Mouse (Mus musculus) lung, embryonic 14.5 days (tissue): Measurements from ENCODE around the gene Gmppa. TPM values are rescaled to one million over a fixed set of nuclear protein-coding genes. Genes with fewer than 3 reads are reported as not detected.
A peak's percentile ranks its signal among the peaks of the same experiment; 100 is the strongest.

Experiments
- ATAC-seq: fragments of 200-750 bp; cut with Nextera tagmentation; 2 replicates; pipeline ENCODE4 v1.8.0; 2017; ENCODE audit warnings: mild to moderate bottlenecking, moderate TSS enrichment, moderate library complexity; ENCODE audit not compliant: insufficient read depth
- DNase-seq: peaks from one replicate; pipeline ENCODE4 v3.0.0-alpha.2; 2015
- H3K27ac ChIP-seq: fragments of 300-500 bp; sonication (generic); 2 replicates; pipeline ENCODE4 v1.5.1; 2014; ENCODE audit warnings: low read depth, mild to moderate bottlenecking, moderate library complexity
- H3K27me3 ChIP-seq: fragments of 300-500 bp; sonication (generic); 2 replicates; pipeline ENCODE4 v1.6.1; 2014; ENCODE audit warnings: low read length, control low read depth; ENCODE audit not compliant: insufficient read depth
- H3K36me3 ChIP-seq: fragments of 300-500 bp; sonication (generic); 2 replicates; pipeline ENCODE4 v1.6.1; 2014; ENCODE audit warnings: control low read depth; ENCODE audit not compliant: insufficient read depth
- H3K4me1 ChIP-seq: fragments of 300-500 bp; sonication (generic); 2 replicates; pipeline ENCODE4 v1.6.1; 2014; ENCODE audit warnings: antibody characterized with exemption, control low read depth; ENCODE audit not compliant: insufficient read depth
- H3K4me2 ChIP-seq: fragments of 300-500 bp; sonication (generic); 2 replicates; pipeline ENCODE4 v1.6.1; 2014; ENCODE audit warnings: mild to moderate bottlenecking
- H3K4me3 ChIP-seq: fragments of 300-500 bp; sonication (generic); 2 replicates; pipeline ENCODE4 v1.5.1; 2014; ENCODE audit warnings: low read depth, low read length
- H3K9ac ChIP-seq: fragments of 300-500 bp; sonication (generic); 2 replicates; pipeline ENCODE4 v1.6.1; 2014
- H3K9me3 ChIP-seq: fragments of 300-500 bp; sonication (generic); 2 replicates; pipeline ENCODE4 v1.6.1; 2016; ENCODE audit warnings: low read depth, low read length, control low read depth
- CTCF ChIP-seq: IDR thresholded peaks from 2 replicates; pipeline ENCODE4 v1.5.1; 2016; ENCODE audit warnings: antibody characterized with exemption, low read depth
- WGBS: fragments of 180-500 bp; shearing (Covaris S2); extraction: QIAGEN DNeasy Blood & Tissue Kit; methylation state at CpG from one replicate; pipeline ENCODE4 v1.1.7; 2014; 5-methylcytosine and 5-hydroxymethylcytosine counted together
- polyA plus RNA-seq: library from polyadenylated mRNA; unstranded; fragments of >200 nt; fragmentation: Nextera tagmentation; extraction: Ambion mirVana; gene quantifications from 2 replicates; pipeline ENCODE4 v1.2.1, GENCODE M21; 2014

The Gmppa gene
- polyA plus RNA-seq, 1 experiment from 2014 or later: 67.3 TPM

DNA sequence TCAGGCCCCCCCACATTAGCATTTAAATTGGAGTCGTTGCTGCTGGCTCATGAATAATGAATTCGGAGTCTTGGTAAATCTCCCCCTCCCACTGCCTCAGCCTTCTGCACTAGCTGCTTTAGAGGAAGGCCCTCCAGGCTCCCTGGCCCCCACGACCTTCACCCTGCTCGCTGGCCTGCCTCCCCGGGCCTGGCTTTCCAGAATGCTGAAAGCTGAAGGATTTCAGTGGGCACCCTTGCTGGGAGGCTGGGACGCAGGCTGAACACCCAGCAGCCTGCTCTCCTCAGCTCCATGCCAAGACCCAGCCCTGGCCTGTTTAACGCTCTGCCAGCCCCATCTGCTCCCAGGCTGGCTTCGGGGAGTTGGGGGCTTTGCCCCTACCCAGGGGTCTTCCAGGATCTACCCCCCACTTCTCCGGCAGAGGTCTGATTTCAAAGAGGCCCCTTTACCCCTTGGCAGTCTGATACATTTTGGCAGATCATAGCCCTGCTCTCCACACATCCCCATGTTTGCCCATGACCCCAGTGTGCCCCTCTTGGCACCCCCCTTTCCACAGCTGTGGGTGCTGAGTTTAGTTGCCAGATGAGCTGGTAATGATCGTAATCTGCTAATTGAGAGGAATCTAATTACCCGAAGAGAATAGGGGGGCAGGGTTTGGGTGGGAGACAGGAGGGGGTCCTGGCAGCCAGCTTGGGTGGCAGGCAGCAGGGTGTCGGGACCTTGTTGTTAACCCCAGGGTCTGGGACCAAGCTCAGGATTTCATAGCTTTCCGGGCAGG, 7.7 kb downstream of the Gmppa start:
- TF ChIP-seq CTCF: no peak
- DNase-seq (no peak), ATAC-seq (no peak)
- no peak overlapping the region for H3K4me2 ChIP-seq
- no peaks in the 10 kb centered on the region for H3K9me3 ChIP-seq
- no peak overlapping the region for H3K9ac ChIP-seq
- H3K27ac ChIP-seq: no peak overlapping the region
- H3K36me3 ChIP-seq: peaks cover 17% of the 10 kb centered on the region
- H3K4me3 ChIP-seq: no peak overlapping the region
- peaks cover 39% of the 10 kb centered on the region for H3K27me3 ChIP-seq
- H3K4me1 ChIP-seq: peaks cover 26% of the 10 kb centered on the region
- 46% methylated on average over 13 of the region's 13 CpGs for WGBS

DNA sequence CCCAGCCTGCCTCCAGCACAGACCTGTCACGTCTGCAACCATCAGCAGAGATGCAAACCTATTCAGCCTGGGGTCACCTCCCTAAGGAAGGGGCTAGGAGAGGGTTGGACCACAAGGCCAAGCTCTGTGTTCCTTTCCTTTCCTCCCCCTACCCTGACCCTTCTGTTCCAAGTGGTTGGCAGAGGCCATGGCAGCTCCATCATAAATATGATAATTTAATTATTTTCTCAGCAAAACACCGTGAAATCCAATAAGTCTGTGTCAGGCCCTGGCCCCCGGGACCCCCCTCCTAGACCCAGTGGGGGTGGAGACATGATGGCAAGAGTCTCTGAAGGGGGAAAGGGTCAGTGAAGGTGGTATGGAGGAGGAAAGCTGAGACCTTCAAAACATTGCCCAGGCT, 8.5 kb downstream of the Gmppa start:
- Histone ChIP-seq H3K4me2 (no peak overlapping the region), H3K9me3 (no peaks in the 10 kb centered on the region), H3K36me3 (peaks cover 17% of the 10 kb centered on the region), H3K4me1 (peaks cover 26% of the 10 kb centered on the region), H3K27me3 (peaks cover 45% of the 10 kb centered on the region), H3K9ac (no peak overlapping the region), H3K27ac (no peak overlapping the region), H3K4me3 (no peak overlapping the region)
- ATAC-seq (no peak), DNase-seq (no peak)
- TF ChIP-seq CTCF: no peak
- WGBS: 39% methylated on average over 3 of the region's 3 CpGs

DNA sequence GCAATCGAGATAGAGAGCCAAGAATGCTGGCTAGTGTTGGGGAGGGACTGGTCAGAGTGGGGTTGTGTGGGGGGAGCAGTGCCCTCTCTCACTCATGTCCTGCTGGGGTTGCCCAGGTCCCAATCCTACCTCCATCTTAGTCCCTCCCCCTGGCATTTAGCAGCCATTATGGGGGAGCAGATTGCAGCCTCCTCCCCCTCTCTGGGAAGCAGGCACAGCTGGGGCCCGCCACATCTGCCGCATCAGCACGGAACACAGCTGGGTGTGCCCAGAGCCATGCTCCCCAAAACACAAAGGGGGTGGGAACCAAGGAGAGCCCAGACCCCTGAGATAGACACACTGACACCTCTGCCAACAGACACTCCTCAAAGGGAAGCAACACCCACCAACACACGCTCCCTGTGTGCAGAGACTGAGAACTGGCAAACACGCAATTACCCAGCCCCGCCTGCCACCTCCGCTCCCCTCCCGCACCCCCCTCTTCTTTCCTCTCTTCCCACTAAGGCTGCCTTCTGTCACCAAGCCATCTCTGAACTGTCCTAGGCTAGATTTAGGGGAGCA, 9.5 kb downstream of the Gmppa start:
- WGBS: 15% methylated on average over 9 of the region's 9 CpGs
- H3K27ac ChIP-seq: 0 out of 2 replicates have a peak overlapping the region, but pooled peaks have one; percentile 46
- peak; percentile 22; the same call in 1 of the 2 replicates for ATAC-seq
- H3K9ac ChIP-seq: no peak overlapping the region
- peaks cover 17% of the 10 kb centered on the region for H3K36me3 ChIP-seq
- H3K4me1 ChIP-seq: peaks cover 31% of the 10 kb centered on the region
- no peak overlapping the region for H3K4me3 ChIP-seq
- peak; percentile 50 for DNase-seq
- no peak for TF ChIP-seq CTCF
- peaks cover 56% of the 10 kb centered on the region for H3K27me3 ChIP-seq
- peak overlapping the region; percentile 54 for H3K4me2 ChIP-seq
- H3K9me3 ChIP-seq: no peaks in the 10 kb centered on the region

DNA sequence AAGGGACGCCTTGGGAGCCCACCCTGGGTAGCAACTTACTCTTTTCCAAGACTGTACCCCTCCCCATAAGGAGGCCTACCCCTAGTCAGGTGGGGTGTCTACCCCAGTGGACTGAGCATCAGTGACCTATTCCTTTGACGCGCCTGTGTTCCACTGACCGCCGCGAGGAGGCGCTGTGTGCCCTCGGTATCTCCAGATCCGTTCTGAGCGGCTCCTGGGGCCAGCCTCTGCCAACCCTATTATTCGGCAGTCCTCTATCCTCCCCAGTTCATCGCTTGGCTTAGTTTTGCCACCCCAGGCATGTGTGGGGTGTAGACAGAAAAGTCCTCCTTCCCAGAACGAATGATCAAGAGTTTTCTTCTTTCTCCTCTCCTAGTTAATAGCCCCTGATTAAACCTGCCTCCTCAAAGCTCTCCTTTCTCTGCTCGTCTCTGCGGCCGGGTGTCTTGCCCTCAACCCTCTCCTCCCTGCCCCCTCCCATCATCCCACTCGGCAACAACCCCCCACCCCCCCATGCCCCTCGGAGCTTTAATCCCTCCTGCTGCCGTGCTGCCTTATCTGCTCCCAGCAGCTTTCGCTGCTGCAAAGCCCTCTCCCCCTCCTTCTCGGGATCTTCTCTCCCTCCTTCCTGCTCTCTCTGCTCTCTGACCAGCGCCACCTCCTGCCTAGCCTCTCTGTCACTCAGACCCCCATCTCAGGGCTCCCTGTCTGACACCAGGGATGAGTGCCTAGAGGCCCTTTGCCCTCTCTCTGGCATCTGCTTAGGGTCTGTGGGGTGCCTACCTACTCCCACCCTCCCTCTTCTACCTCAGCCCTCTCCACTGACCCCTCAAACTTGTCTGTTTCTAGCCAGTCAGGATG, 10.3 kb downstream of the Gmppa start:
- H3K36me3 ChIP-seq: peaks cover 13% of the 10 kb centered on the region; the same call in 1 of the 2 replicates
- 2% methylated on average over 22 of the region's 22 CpGs for WGBS
- peak overlapping the region; percentile 54 for H3K4me2 ChIP-seq
- H3K27me3 ChIP-seq: peaks cover 63% of the 10 kb centered on the region
- ATAC-seq (peak; percentile 35), DNase-seq (peak; percentile 89)
- TF ChIP-seq CTCF: peak; percentile 95
- H3K4me1 ChIP-seq: peaks cover 37% of the 10 kb centered on the region
- no peak overlapping the region for H3K9ac ChIP-seq
- peak overlapping the region; percentile 51 for H3K27ac ChIP-seq
- no peaks in the 10 kb centered on the region for H3K9me3 ChIP-seq
- peak overlapping the region; percentile 8; the same call in 1 of the 2 replicates for H3K4me3 ChIP-seq

DNA sequence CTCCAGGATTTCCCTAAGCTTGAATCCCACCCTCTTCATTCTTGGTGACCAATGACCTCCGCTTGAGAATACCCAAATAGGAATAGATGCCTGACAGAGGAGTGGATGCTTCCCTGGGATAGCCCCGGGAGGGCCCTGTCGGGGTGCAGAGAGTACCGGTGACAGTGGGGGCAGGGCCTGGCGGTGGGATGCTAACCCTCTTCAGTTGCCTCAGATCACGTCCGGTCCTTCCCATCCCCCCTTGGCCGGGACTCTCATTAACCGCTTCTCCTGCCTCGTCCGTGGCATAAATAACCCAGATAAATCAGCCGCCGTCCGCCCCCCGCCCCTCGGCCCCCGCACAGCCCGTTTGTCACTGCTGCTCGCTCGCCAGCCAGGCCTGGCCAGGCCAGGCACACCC, 10.9 kb downstream of the Gmppa start:
- H3K9ac ChIP-seq: no peak overlapping the region

DNA sequence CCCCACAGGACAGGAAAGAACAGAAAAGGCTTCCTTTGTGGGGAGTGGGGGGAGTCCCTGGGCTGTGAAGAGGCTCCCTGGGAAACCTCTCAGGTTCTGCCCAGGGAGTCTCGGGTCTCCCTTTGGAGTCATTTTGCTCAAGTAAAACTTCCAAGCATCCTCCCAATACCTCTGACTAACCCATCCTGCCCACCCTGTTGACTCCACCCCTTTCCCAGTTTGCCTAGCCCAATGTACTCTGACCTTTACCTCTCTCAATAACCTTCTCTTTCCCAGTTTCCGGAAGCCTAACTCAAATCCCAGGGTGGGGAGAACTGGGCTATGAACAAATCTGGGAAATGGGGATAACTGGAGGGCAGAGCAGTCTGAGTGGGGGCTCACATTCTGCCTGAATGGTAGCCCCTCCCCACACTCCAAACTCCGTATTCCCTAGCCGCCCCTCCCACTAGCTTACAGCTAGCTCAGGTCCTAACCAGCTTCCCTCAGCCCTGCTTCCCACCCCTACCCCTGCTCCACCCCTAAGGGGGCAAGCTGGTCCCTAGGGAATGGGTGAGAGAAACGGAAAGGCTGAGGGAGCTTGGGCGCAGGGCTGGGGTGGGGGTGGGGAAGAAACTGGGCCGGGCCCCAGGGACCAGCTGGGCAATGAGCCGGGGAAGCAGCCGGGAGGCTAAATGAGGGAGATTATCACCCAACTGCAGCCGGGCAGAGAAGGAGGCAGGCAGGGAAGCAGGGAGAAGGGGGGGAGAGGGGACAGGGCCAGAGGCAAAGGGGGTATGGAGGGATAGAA, 11.7 kb downstream of the Gmppa start:
- DNase-seq (peak; percentile 43), ATAC-seq (peak; percentile 9; the same call in 1 of the 2 replicates)
- H3K9ac ChIP-seq: 0 out of 2 replicates have a peak overlapping the region, but pooled peaks have one; percentile 6
- no peak for TF ChIP-seq CTCF
- H3K4me1 ChIP-seq: peaks cover 39% of the 10 kb centered on the region
- H3K27me3 ChIP-seq: peaks cover 73% of the 10 kb centered on the region
- H3K9me3 ChIP-seq: no peaks in the 10 kb centered on the region
- H3K36me3 ChIP-seq: peaks cover 7% of the 10 kb centered on the region; the same call in 1 of the 2 replicates
- H3K27ac ChIP-seq: no peak overlapping the region
- peak overlapping the region; percentile 54 for H3K4me2 ChIP-seq
- no peak overlapping the region for H3K4me3 ChIP-seq
- 5% methylated on average over 10 of the region's 10 CpGs for WGBS

More for the DNA sequence above, 10.9 kb downstream of the Gmppa start:
- H3K9me3 ChIP-seq: no peaks in the 10 kb centered on the region
- H3K4me3 ChIP-seq: no peak overlapping the region
- TF ChIP-seq CTCF: no peak
- peaks cover 39% of the 10 kb centered on the region for H3K4me1 ChIP-seq
- 2% methylated on average over 20 of the region's 20 CpGs for WGBS
- ATAC-seq (peak; percentile 10; the same call in 1 of the 2 replicates), DNase-seq (peak; percentile 69)
- H3K4me2 ChIP-seq: peak overlapping the region; percentile 54
- peaks cover 70% of the 10 kb centered on the region for H3K27me3 ChIP-seq
- H3K36me3 ChIP-seq: peaks cover 13% of the 10 kb centered on the region; the same call in 1 of the 2 replicates
- H3K27ac ChIP-seq: peak overlapping the region; percentile 51; the same call in 1 of the 2 replicates
